ENCODE assay signal across 8 mouse cellular contexts in genomic region chr9:108691371-108691770, GRCm38 (mm10). TPM values are rescaled to one million over a fixed set of nuclear protein-coding genes. Genes with fewer than 3 reads are reported as not detected.
DNase-seq lines count a peak whose midpoint lies in the region; ATAC-seq and TF ChIP-seq lines count a peak whose summit lies in the region.

No protein-coding gene starts in this region.

- H3K36me3 ChIP-seq in testis, adult 2 months (ENCODE audit: control insufficient read depth, insufficient read depth, low read length), result no peaks in the 10 kb centered on the region
- no peaks in the 10 kb centered on the region for H3K36me3 ChIP-seq in limb, embryonic 13.5 days

- peak overlapping the region; percentile 52 for H3K4me3 ChIP-seq in cerebellum, adult 2 months (replicated peaks; ENCODE audit: insufficient read depth, low read depth, low read length)
- peak overlapping the region; percentile 98 for H3K4me3 ChIP-seq in testis, adult 2 months (ENCODE audit: control insufficient read depth, low read depth, low read length)
- H3K4me3 ChIP-seq in limb, embryonic 13.5 days, result peak overlapping the region; percentile 89

- no peaks in the 10 kb centered on the region for H3K9me3 ChIP-seq in limb, embryonic 13.5 days

- 60% methylated on average over 8 of the region's 8 CpGs for WGBS in cerebellum, adult 2 months
- WGBS in limb, embryonic 13.5 days, result 74% methylated on average over 8 of the region's 8 CpGs

- peak overlapping the region; percentile 88 for H3K4me2 ChIP-seq in limb, embryonic 13.5 days (replicated peaks)

- peaks cover 6% of the 10 kb centered on the region; the same call in 1 of the 2 replicates for H3K4me1 ChIP-seq in cerebellum, adult 2 months (ENCODE audit: control insufficient read depth, insufficient read depth, low read length)
- peaks cover 16% of the 10 kb centered on the region for H3K4me1 ChIP-seq in testis, adult 2 months (ENCODE audit: control insufficient read depth, insufficient read depth, low read length)
- H3K4me1 ChIP-seq in limb, embryonic 13.5 days, result peaks cover 24% of the 10 kb centered on the region

- DNase-seq in cerebellum, adult 2 months, result peak in 1 of 2 experiments; percentile 27
- DNase-seq in cerebellum, postnatal 4 days (ENCODE audit: low spot score in 2 of 2), result no peak
- DNase-seq in testis, postnatal 14 days (ENCODE audit: low spot score), result no peak
- DNase-seq in urinary bladder, postnatal 25 days (ENCODE audit: low spot score), result no peak
- DNase-seq in ovary, adult 18-20 months (ENCODE audit: low spot score), result no peak

- H3K27me3 ChIP-seq in cerebellum, adult 2 months (ENCODE audit: control insufficient read depth, insufficient read depth, low read length), result no peaks in the 10 kb centered on the region
- H3K27me3 ChIP-seq in testis, adult 2 months (ENCODE audit: control insufficient read depth, insufficient read depth, low read length), result no peaks in the 10 kb centered on the region
- H3K27me3 ChIP-seq in limb, embryonic 13.5 days, result no peaks in the 10 kb centered on the region

- H3K9ac ChIP-seq in limb, embryonic 13.5 days, result peak overlapping the region; percentile 84

- no peak for TF ChIP-seq POLR2A in cerebellum, adult 2 months (IDR thresholded peaks at IDR 0.05; ENCODE audit: borderline replicate concordance, insufficient read depth, low read length)
- no peak for TF ChIP-seq POLR2A in testis, adult 2 months (IDR thresholded peaks at IDR 0.05; ENCODE audit: control insufficient read depth, low read depth, low read length)

- no peak for ATAC-seq in limb, embryonic 13.5 days (ENCODE audit: low FRiP score, low read depth)
- peak; percentile 61 for ATAC-seq in monocyte, adult 5-6 weeks (replicated peaks; ENCODE audit: insufficient number of reproducible peaks, low FRiP score, low TSS enrichment, poor library complexity, severe bottlenecking)

- H3K27ac ChIP-seq in cerebellum, adult 2 months (ENCODE audit: insufficient read depth, low read length), result peak overlapping the region; percentile 70
- H3K27ac ChIP-seq in testis, adult 2 months (ENCODE audit: control insufficient read depth, insufficient read depth, low read depth, low read length), result peak overlapping the region; percentile 44; the same call in 1 of the 2 replicates
- no peak overlapping the region for H3K27ac ChIP-seq in limb, embryonic 13.5 days

- no peak for TF ChIP-seq CTCF in cerebellum, adult 2 months (IDR thresholded peaks at IDR 0.05; ENCODE audit: borderline replicate concordance, insufficient read depth, low read depth, low read length)
- TF ChIP-seq CTCF in testis, adult 2 months (IDR thresholded peaks at IDR 0.05; ENCODE audit: control insufficient read depth, insufficient read depth, insufficient replicate concordance, low read depth, low read length), result no peak

RNA-seq across cellular contexts. Expression of gene Prkar2a, which starts 2.3 kb away (rescaled TPM):
- 24.6 and 26.6 TPM in 2 replicates for polyA plus RNA-seq in cerebellum, adult 2 months (2012; rRNA removed)
- 105 and 112 TPM in 2 replicates for polyA plus RNA-seq in testis, adult 2 months (2012; rRNA removed)
- polyA plus RNA-seq in limb, embryonic 13.5 days (2015; fragmentation: Nextera tagmentation; extraction: Ambion mirVana), result 26.2 and 31.3 TPM in 2 replicates
- 13.1 to 24.5 TPM (median 23.8 TPM) in 3 replicates for total RNA-seq in monocyte, adult 5-6 weeks (2017)

RNA-seq across cellular contexts. Expression of gene Slc25a20, which starts 29.5 kb away (rescaled TPM):
- 18.2 and 19.1 TPM in 2 replicates for polyA plus RNA-seq in cerebellum, adult 2 months (2012; rRNA removed)
- 19.7 and 20.4 TPM in 2 replicates for polyA plus RNA-seq in testis, adult 2 months (2012; rRNA removed)
- polyA plus RNA-seq in limb, embryonic 13.5 days (2015; fragmentation: Nextera tagmentation; extraction: Ambion mirVana), result 45.7 and 50.4 TPM in 2 replicates
- total RNA-seq in monocyte, adult 5-6 weeks (2017), result 41.3 to 54.1 TPM (median 43.3 TPM) in 3 replicates

RNA-seq across cellular contexts. Expression of gene Arih2, which starts 42.2 kb away (rescaled TPM):
- polyA plus RNA-seq in cerebellum, adult 2 months (2012; rRNA removed), result 53.7 and 54.2 TPM in 2 replicates
- 138 and 143 TPM in 2 replicates for polyA plus RNA-seq in testis, adult 2 months (2012; rRNA removed)
- 55.0 and 59.7 TPM in 2 replicates for polyA plus RNA-seq in limb, embryonic 13.5 days (2015; fragmentation: Nextera tagmentation; extraction: Ambion mirVana)
- total RNA-seq in monocyte, adult 5-6 weeks (2017), result 163 to 214 TPM (median 169 TPM) in 3 replicates
